Mouse (Mus musculus) ES-Bruce4 (cell line): ENCODE data around the gene Itsn1. TPM values are rescaled to one million over a fixed set of nuclear protein-coding genes. Genes with fewer than 3 reads are reported as not detected.

Experiments used
- H3K27ac ChIP-seq: 2 replicates; pipeline ENCODE4 v1.5.1; 2012; ENCODE audit warnings: low read length, inconsistent platforms; ENCODE audit not compliant: insufficient read depth
- H3K27me3 ChIP-seq: 2 replicates; pipeline ENCODE4 v1.6.1; 2012; ENCODE audit warnings: mild to moderate bottlenecking, low read length, inconsistent platforms; ENCODE audit not compliant: control insufficient read depth, poor library complexity, insufficient read depth, severe bottlenecking
- H3K36me3 ChIP-seq: 2 replicates; pipeline ENCODE4 v1.6.1; 2012; ENCODE audit warnings: inconsistent platforms, mild to moderate bottlenecking, low read length, moderate library complexity; ENCODE audit not compliant: control insufficient read depth, poor library complexity, insufficient read depth, severe bottlenecking
- H3K4me1 ChIP-seq: one replicate; pipeline ENCODE4 v1.8.1; 2011; ENCODE audit warnings: low read length; ENCODE audit not compliant: control insufficient read depth, insufficient read depth
- H3K4me3 ChIP-seq: 2 replicates; pipeline ENCODE4 v1.5.1; 2011; ENCODE audit warnings: low read depth, mild to moderate bottlenecking, low read length
- H3K9ac ChIP-seq: 2 replicates; pipeline ENCODE4 v1.6.1; 2012; ENCODE audit warnings: low read depth, mild to moderate bottlenecking, inconsistent platforms; ENCODE audit not compliant: poor library complexity, severe bottlenecking
- H3K9me3 ChIP-seq: replicated peaks from 2 replicates; pipeline ENCODE4 v1.6.1; 2012; ENCODE audit warnings: mild to moderate bottlenecking, low read length, inconsistent platforms; ENCODE audit not compliant: control insufficient read depth, poor library complexity, insufficient read depth, severe bottlenecking
- CTCF ChIP-seq: IDR thresholded peaks from one replicate; pipeline ENCODE4 v1.8.1; 2011; ENCODE audit warnings: low read depth, low read length
- EP300 ChIP-seq: IDR thresholded peaks from 2 replicates; pipeline ENCODE4 v1.6.1; 2011; ENCODE audit warnings: low read depth, low read length; ENCODE audit not compliant: insufficient read depth
- POLR2A ChIP-seq: IDR thresholded peaks from one replicate; pipeline ENCODE4 v1.8.1; 2011; ENCODE audit warnings: low read length; ENCODE audit not compliant: insufficient read depth
- polyA plus RNA-seq: library from polyadenylated mRNA; stranded (reverse); fragments of >200 nt; gene quantifications from 2 replicates; pipeline ENCODE4 v1.2.4, GENCODE M21; 2011; ENCODE audit warnings: low read depth; ENCODE audit not compliant: missing spikeins, insufficient read depth, insufficient read length

The Itsn1 gene
- polyA plus RNA-seq, 1 experiment = 85.7 TPM

- Histone ChIP-seq H3K27ac (no peak overlapping the region), H3K4me1 (no peaks in the 10 kb centered on the region), H3K9me3 (no peaks in the 10 kb centered on the region), H3K27me3 (no peaks in the 10 kb centered on the region), H3K4me3 (no peak overlapping the region), H3K36me3 (peaks cover 3% of the 10 kb centered on the region), H3K9ac (no peak overlapping the region)
- TF ChIP-seq POLR2A (no peak), CTCF (no peak), EP300 (peak; percentile 54; the same call in 1 of the 2 replicates)
Measured at GRCm38 (mm10) chr16:91811876-91812275, 82.8 kb downstream of the Itsn1 start.

DNA sequence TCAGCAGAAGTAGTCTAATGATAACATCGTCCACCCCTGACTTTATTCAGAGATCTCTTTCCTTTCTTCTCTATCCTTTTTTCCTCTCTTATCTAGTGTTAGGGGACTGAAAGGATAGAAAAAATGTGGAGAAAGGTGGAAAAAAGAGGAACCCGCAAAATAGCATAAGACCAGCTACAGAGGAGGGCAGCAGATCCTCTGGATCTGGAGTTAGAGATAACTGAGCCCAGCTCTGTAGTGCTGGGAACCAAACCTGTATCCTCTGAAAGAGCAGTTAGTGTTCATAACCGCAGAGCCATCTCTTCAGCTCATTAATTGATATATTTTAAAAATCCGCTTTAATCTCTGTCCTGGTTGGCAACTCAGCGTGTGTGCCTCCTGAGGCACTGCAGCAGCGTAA, 84.5 kb downstream of the Itsn1 start:
- Histone ChIP-seq H3K9ac (no peak overlapping the region), H3K27me3 (no peaks in the 10 kb centered on the region), H3K4me3 (no peak overlapping the region), H3K4me1 (no peaks in the 10 kb centered on the region), H3K27ac (no peak overlapping the region), H3K9me3 (no peaks in the 10 kb centered on the region), H3K36me3 (peaks cover 5% of the 10 kb centered on the region; the same call in 1 of the 2 replicates)
- no peak for TF ChIP-seq CTCF
- TF ChIP-seq EP300 = no peak
- no peak for TF ChIP-seq POLR2A

DNA sequence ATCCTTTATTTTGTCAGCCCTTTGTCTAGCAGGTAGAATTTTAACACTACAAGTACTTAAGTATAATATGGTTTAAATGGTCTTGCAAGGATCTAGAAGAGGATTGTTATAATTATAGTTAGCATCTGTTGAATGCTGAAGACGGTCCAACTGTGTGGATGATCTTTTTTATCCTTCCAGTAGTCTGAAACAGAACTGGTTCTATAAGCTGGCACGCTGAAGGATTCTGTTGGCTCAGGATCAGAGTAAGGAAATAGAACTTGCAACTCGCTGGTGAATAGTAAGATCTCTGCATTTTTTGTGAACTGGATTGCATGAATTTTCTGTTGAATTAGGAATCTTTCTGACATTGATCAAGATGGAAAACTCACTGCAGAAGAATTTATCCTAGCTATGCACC, 86.0 kb downstream of the Itsn1 start:
- no peak for TF ChIP-seq POLR2A
- TF ChIP-seq EP300 = no peak
- TF ChIP-seq CTCF = no peak
- Histone ChIP-seq H3K27me3 (no peaks in the 10 kb centered on the region), H3K9me3 (no peaks in the 10 kb centered on the region), H3K36me3 (peaks cover 5% of the 10 kb centered on the region), H3K4me1 (no peaks in the 10 kb centered on the region), H3K27ac (no peak overlapping the region), H3K9ac (no peak overlapping the region), H3K4me3 (no peak overlapping the region)

DNA sequence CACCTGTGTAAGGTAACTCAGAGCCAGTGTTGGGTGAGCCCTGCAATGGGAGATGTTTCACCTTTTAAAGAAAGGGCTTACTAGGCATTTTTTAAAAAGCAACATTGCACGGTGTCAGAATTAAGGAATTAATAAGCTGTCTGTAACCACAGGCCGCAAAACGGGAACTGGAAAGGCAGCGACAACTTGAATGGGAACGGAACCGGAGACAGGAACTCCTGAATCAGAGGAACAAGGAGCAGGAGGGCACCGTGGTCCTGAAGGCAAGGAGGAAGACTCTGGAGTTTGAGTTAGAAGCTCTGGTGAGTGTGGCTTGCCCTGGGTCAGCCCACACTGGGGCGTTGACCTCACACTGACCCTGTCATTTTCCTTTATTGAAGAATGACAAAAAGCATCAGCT, 91.2 kb downstream of the Itsn1 start:
- Histone ChIP-seq H3K9ac (no peak overlapping the region), H3K4me1 (no peaks in the 10 kb centered on the region), H3K36me3 (peaks cover 8% of the 10 kb centered on the region), H3K27me3 (no peaks in the 10 kb centered on the region), H3K27ac (no peak overlapping the region), H3K9me3 (no peaks in the 10 kb centered on the region), H3K4me3 (no peak overlapping the region)
- TF ChIP-seq POLR2A = no peak
- no peak for TF ChIP-seq CTCF
- no peak for TF ChIP-seq EP300

- H3K27me3 ChIP-seq = no peaks in the 10 kb centered on the region
- H3K36me3 ChIP-seq = peaks cover 4% of the 10 kb centered on the region
- H3K4me1 ChIP-seq = peaks cover 2% of the 10 kb centered on the region
- TF ChIP-seq EP300 (no peak), POLR2A (no peak), CTCF (no peak)
- H3K4me3 ChIP-seq = no peak overlapping the region
- no peaks in the 10 kb centered on the region for H3K9me3 ChIP-seq
- no peak overlapping the region for H3K9ac ChIP-seq
- no peak overlapping the region for H3K27ac ChIP-seq
Measured at GRCm38 (mm10) chr16:91822325-91822724, 93.2 kb downstream of the Itsn1 start.

DNA sequence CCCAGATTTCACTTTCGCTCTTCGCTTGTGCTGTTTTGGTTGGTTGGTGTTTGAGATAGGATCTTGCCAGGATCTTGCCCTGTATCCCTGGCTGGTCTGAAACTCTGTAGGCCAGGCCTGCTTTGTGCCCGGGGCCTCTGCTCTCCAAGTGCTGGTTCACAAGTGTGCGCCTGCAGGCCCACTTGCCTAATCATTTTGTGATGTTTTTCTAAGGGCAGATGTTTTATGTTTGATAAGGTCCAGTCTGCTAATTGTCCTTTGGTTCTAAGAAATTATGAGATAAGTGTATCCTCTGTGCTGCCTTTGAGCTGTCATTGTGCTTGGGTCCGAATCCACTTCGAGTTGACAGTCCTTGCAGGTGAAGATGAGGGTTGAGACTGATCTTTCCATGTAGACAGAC, 93.7 kb downstream of the Itsn1 start:
- H3K27me3 ChIP-seq = no peaks in the 10 kb centered on the region
- no peak for TF ChIP-seq EP300
- TF ChIP-seq CTCF = no peak
- TF ChIP-seq POLR2A = no peak
- peaks cover 2% of the 10 kb centered on the region for H3K4me1 ChIP-seq
- no peaks in the 10 kb centered on the region for H3K9me3 ChIP-seq
- no peak overlapping the region for H3K9ac ChIP-seq
- no peak overlapping the region for H3K4me3 ChIP-seq
- peaks cover 4% of the 10 kb centered on the region; the same call in 1 of the 2 replicates for H3K36me3 ChIP-seq
- H3K27ac ChIP-seq = no peak overlapping the region
